In the genomic region with DNA sequence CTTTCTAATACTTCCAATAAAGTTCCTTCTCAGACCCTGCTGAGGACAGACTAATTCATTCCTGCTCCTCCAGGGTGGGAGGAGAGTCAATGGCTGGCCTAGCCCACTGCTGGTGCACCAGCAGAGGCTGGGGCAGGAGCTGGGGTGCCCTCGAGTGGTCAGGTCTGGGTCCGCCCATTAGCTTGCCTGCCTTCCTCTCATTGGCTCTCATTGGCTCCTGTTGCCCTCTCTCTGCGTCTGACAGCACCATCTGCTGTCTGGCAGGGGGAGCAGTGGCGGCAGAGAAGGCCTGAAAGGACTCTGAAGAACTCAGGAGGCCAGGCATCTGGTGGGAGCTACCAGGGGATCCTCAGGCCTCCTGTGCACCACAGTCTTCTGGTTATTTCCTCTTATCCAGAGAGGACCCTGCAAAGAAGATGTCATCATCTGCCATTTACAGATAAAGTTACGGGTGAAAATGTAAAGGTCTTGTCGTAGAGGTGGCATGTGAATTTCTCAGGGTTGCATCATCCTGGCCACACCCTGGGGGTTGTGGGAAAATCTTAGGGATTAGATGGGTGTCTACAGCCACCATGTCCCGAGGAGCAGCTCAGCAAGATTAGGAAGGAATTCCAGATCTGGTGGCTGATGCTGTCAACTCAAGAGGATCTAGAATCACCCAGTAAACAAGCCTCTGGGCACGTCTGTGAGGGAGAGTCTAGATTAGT, we compare ENCODE assay signal across 11 mouse cellular contexts.
DNase-seq lines count a peak whose midpoint lies in the region; ATAC-seq lines count a peak whose summit lies in the region.
"Had no signal": no experiment of that assay in that cellular context is flagged by ENCODE, and none has a peak within 500 bp of the region (broad histone marks: within the 10 kb centered on the region; RNA-seq: fewer than 3 reads in every experiment).

No protein-coding gene starts in this region.

- 43% methylated on average over 8 of the region's 8 CpGs for WGBS in stomach, embryonic 14.5 days
- 46% methylated on average over 8 of the region's 8 CpGs for WGBS in forebrain, embryonic 10.5 days

- no peak overlapping the region for H3K4me3 ChIP-seq in stomach, embryonic 14.5 days (ENCODE audit: low read depth, low read length)
- H3K4me3 ChIP-seq in forebrain, embryonic 10.5 days, result no peak overlapping the region
- H3K4me3 ChIP-seq: embryonic facial prominence, embryonic 13.5 days had no signal

- DNase-seq in gastrocnemius, postnatal 14 days, result peak; percentile 10
- DNase-seq in gastrocnemius, postnatal 4 days (ENCODE audit: low spot score in 2 of 2), result no peak
- peak; percentile 2 for DNase-seq in right cerebral cortex, adult 18-20 months
- DNase-seq in right cerebral cortex, postnatal 36 days (ENCODE audit: low spot score in 2 of 2), result no peak
- no peak for DNase-seq in forebrain, embryonic 10.5 days (ENCODE audit: extremely low spot score, low spot score)
- DNase-seq in B cell, adult 2 months, result no peak
- DNase-seq: thymus, adult 18-20 months had no signal

- no peaks in the 10 kb centered on the region for H3K27me3 ChIP-seq in stomach, embryonic 14.5 days (ENCODE audit: control insufficient read depth, insufficient read depth, low read length)
- H3K27me3 ChIP-seq in forebrain, embryonic 10.5 days (ENCODE audit: poor library complexity, severe bottlenecking), result no peaks in the 10 kb centered on the region
- H3K27me3 ChIP-seq: embryonic facial prominence, embryonic 13.5 days had no signal

- no peaks in the 10 kb centered on the region for H3K4me1 ChIP-seq in stomach, embryonic 14.5 days (ENCODE audit: control insufficient read depth, insufficient read depth, low read length)
- H3K4me1 ChIP-seq in forebrain, embryonic 10.5 days, result peaks cover 9% of the 10 kb centered on the region
- H3K4me1 ChIP-seq: embryonic facial prominence, embryonic 13.5 days had no signal

- H3K36me3 ChIP-seq in stomach, embryonic 14.5 days (ENCODE audit: control insufficient read depth, insufficient read depth, low read length), result no peaks in the 10 kb centered on the region
- no peaks in the 10 kb centered on the region for H3K36me3 ChIP-seq in forebrain, embryonic 10.5 days (replicated peaks)
- H3K36me3 ChIP-seq: embryonic facial prominence, embryonic 13.5 days had no signal

- peak; percentile 35; the same call in 1 of the 2 replicates for ATAC-seq in granulocyte monocyte progenitor cell, adult 5-6 weeks (replicated peaks; ENCODE audit: poor library complexity, severe bottlenecking)
- 0 out of 2 replicates have a peak, but pooled peaks have one; percentile 56 for ATAC-seq in stomach, embryonic 14.5 days (ENCODE audit: insufficient number of reproducible peaks, insufficient read depth, low FRiP score, low read depth)
- ATAC-seq: inflammation-experienced regulatory T-cells, adult 6 months had no signal

- H3K9ac ChIP-seq in stomach, embryonic 14.5 days (replicated peaks; ENCODE audit: low read depth, low read length), result no peak overlapping the region
- H3K9ac ChIP-seq: embryonic facial prominence, embryonic 13.5 days had no signal

- no peak overlapping the region for H3K27ac ChIP-seq in stomach, embryonic 14.5 days (ENCODE audit: low read length)
- H3K27ac ChIP-seq in forebrain, embryonic 10.5 days, result no peak overlapping the region
- H3K27ac ChIP-seq: embryonic facial prominence, embryonic 13.5 days had no signal

- intact Hi-C loops in gastrocnemius, postnatal 14 days (cut with DNase I; ENCODE audit: low total_unique reads), result no loop called here

- H3K4me2 ChIP-seq in stomach, embryonic 14.5 days (replicated peaks; ENCODE audit: low read depth, low read length), result no peak overlapping the region
- H3K4me2 ChIP-seq: embryonic facial prominence, embryonic 13.5 days had no signal

- no peaks in the 10 kb centered on the region for H3K9me3 ChIP-seq in stomach, embryonic 14.5 days (ENCODE audit: control insufficient read depth, low read depth, low read length)
- H3K9me3 ChIP-seq in forebrain, embryonic 10.5 days, result no peaks in the 10 kb centered on the region
- H3K9me3 ChIP-seq: embryonic facial prominence, embryonic 13.5 days had no signal

Comparison
In these comparisons a context has a peak if more than half of its experiments do, and no peak if none do; other contexts are left out.
1. DNase-seq: peak in gastrocnemius, postnatal 14 days (single experiment) and right cerebral cortex, adult 18-20 months (single experiment); none in gastrocnemius, postnatal 4 days (0 of 2), right cerebral cortex, postnatal 36 days (0 of 2), forebrain, embryonic 10.5 days (single experiment) and B cell, adult 2 months (0 of 2).